Mouse (Mus musculus) cerebellum, postnatal 36 days (tissue): ENCODE measurements around the gene Ppp2r2c.

Source experiments
- DNase-seq, 2 experiments: peaks; one replicate each; pipeline ENCODE4 v3.0.0; 2021 to 2022; ENCODE audit warnings: mixed read lengths in 2 of 2

Gene Ppp2r2c

GRCm38 (mm10) chr5:36988781-36989624 lies 120.7 kb downstream of the Ppp2r2c start, which contains the start of gene Wfs1:
Gene Wfs1 (minus strand): TSS chr5:36989205.
- DNase-seq: peak; percentile 91 to 95

DNA sequence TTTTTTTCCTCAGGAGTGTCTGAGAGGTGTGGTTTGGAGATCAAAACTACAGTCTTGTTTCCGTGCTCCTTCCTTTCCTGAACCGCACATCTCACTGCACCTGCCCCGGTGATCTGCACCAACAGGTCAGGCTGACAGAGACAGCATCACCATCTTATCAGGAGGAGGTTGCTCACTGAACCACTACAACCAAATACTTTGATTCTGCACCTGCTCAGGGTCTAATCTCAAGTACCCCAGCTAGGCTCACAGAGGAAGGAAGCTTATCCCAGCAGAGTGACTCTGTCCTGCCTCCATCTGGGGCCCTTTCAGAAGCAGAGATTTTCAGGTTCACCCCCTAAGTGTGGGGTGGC lies 121.3 kb downstream of the Ppp2r2c start:
- no peak for DNase-seq

DNA sequence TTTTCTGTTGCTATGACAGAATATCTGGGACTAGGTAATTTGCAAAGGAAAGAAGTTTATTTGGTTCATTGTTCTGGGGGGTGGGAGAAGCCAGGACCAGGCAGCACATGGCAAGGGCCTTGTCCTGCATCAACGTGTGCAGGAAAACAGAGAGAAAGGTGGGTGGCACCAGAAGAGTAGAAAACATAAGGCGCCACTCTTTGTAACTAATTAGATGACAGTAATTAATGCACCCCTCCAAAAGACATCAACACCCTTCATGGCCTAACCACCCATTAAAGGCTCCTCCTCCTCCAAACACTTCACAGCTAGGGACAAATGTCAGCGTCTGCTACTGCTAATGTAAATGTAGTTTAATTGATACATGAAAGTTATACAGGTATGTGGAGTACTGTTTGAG lies 121.9 kb downstream of the Ppp2r2c start:
- DNase-seq: no peak

- no peak for DNase-seq
Observed at GRCm38 (mm10) chr5:36990631-36991350, 122.5 kb downstream of the Ppp2r2c start.

DNA sequence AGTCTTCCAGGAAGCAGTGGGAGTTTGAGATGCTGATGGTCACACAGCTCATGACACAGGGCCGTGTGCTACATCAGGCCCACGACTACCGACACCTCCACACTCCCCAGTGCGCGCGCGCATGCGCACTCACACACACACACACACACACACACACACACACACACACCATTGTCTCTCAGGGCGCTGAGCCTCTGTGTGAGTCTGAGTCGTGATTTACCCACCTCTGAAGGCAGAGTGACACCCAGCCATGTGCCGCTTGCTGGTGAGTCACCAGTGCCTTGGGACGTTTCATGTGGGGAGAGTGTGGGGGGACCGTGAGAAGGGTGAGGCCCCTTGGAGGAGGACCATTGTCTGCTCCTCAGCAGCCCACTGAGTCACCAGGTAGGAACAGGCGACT lies 128.1 kb downstream of the Ppp2r2c start:
- no peak for DNase-seq

DNA sequence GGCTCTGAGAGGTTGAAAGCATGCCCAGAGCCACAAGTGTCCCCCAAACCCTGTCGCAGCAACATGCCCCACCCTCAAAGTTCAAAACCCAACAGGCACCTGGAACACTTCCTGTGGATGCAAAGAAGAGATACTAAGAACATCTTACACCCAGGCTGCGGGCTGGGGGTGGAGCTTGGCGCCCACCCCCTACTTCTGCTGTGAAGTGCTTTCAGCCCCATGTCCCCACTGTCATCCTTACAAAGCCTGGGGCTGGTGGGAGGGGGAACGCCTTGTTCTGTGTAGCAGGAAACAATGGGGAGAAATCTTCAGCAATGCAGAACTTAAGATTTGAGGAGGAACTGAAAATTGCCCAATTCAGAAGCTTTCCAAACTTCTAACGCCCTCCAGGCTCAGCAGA lies 129.7 kb downstream of the Ppp2r2c start:
- no peak for DNase-seq

DNA sequence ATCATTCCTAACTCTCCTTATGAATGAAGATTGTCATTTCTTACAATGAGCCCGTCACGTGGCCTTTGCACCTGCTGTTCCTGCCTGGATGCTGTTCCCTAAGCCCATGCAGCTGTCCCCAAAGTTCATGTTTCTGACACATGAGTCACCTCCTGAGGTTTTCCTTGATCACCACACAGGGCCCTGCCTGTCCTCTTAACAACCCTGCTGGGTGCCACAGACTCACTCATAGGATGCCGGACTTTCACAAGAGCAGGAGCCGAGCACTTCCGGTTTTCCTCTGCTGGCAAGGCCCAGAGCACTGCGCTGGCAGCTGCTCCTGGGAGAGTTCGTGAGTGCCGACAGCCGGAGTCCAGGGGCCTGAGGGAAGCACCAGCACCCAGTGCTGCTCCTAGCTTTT lies 132.7 kb downstream of the Ppp2r2c start:
- DNase-seq: no peak

DNA sequence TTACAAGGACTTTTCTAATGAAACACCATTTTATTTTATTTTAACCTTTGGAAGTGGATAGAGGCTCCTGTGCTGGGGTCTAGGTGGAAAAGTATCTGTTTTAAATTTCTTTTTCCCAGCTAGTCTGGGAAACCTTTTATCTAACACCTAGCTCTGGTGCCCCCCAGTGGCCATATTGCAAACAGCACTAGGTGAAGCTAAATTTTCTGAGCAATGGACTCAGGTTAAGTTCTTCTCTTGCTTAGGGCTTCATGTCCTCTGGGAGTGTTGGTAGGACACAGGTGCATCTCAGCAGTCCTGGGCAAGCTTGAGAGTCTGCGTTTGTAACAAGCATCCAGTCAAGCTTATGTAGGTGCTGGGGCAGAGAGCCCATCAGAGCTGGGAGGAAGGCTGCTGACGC lies 133.7 kb downstream of the Ppp2r2c start:
- DNase-seq: peak; percentile 83 to 86
